Mouse (Mus musculus): ENCODE measurements around the gene Car14. TPM values are rescaled to one million over a fixed set of nuclear protein-coding genes. Genes with fewer than 3 reads are reported as not detected.
"Not testable (repeated sequence)": the region's sequence is repeated elsewhere in the genome, so short reads cannot be mapped to it uniquely, and the experiment has no call there.

The Car14 gene
- polyA plus RNA-seq, 1 experiment from 2014 or later, result 10.4 TPM

- Histone ChIP-seq H3K27me3 (ENCODE audit: insufficient read depth, low read length) (no peaks in the 10 kb centered on the region), H3K4me2 (no peak overlapping the region), H3K36me3 (ENCODE audit: insufficient read depth) (peaks cover 34% of the 10 kb centered on the region; the same call in 1 of the 2 replicates), H3K9me3 (ENCODE audit: low read depth, low read length) (no peaks in the 10 kb centered on the region), H3K4me1 (ENCODE audit: insufficient read depth) (no peaks in the 10 kb centered on the region), H3K9ac (no peak overlapping the region), H3K4me3 (ENCODE audit: low read depth, low read length) (no peak overlapping the region), H3K27ac (ENCODE audit: low read depth) (no peak overlapping the region)
- TF ChIP-seq CTCF (IDR thresholded peaks at IDR 0.05; ENCODE audit: low read depth), result peak; percentile 73
- peak; percentile 77 for ATAC-seq (ENCODE audit: insufficient read depth)
- peak; percentile 91 for DNase-seq
- WGBS, result 40% methylated on average over 2 of the region's 2 CpGs
These were observed 42.7 kb downstream of the Car14 start for GRCm38 (mm10) chr3:95861796-95862195.

GRCm38 (mm10) chr3:95861216-95861615 lies 43.3 kb downstream of the Car14 start:
- peak; percentile 52 for TF ChIP-seq CTCF (IDR thresholded peaks at IDR 0.05; ENCODE audit: low read depth)
- Histone ChIP-seq H3K9ac (no peak overlapping the region), H3K27me3 (ENCODE audit: insufficient read depth, low read length) (no peaks in the 10 kb centered on the region), H3K36me3 (ENCODE audit: insufficient read depth) (peaks cover 32% of the 10 kb centered on the region; the same call in 1 of the 2 replicates), H3K4me2 (no peak overlapping the region), H3K27ac (ENCODE audit: low read depth) (no peak overlapping the region), H3K9me3 (ENCODE audit: low read depth, low read length) (no peaks in the 10 kb centered on the region), H3K4me3 (ENCODE audit: low read depth, low read length) (no peak overlapping the region), H3K4me1 (ENCODE audit: insufficient read depth) (no peaks in the 10 kb centered on the region)
- peak; percentile 48 for DNase-seq
- 76% methylated on average over 10 of the region's 10 CpGs for WGBS
- no peak for ATAC-seq (ENCODE audit: insufficient read depth)

GRCm38 (mm10) chr3:95860323-95860722 lies 44.2 kb downstream of the Car14 start:
- no peak overlapping the region for H3K9ac ChIP-seq
- peaks cover 23% of the 10 kb centered on the region; the same call in 1 of the 2 replicates for H3K36me3 ChIP-seq (ENCODE audit: insufficient read depth)
- WGBS, result 75% methylated on average over 3 of the region's 3 CpGs
- H3K4me2 ChIP-seq, result no peak overlapping the region
- peak; percentile 23 for DNase-seq
- ATAC-seq (ENCODE audit: insufficient read depth), result no peak
- TF ChIP-seq CTCF (IDR thresholded peaks at IDR 0.05; ENCODE audit: low read depth), result peak; percentile 39
- H3K27ac ChIP-seq (ENCODE audit: low read depth), result no peak overlapping the region
- no peaks in the 10 kb centered on the region for H3K9me3 ChIP-seq (ENCODE audit: low read depth, low read length)
- no peak overlapping the region for H3K4me3 ChIP-seq (ENCODE audit: low read depth, low read length)
- no peaks in the 10 kb centered on the region for H3K4me1 ChIP-seq (ENCODE audit: insufficient read depth)
- H3K27me3 ChIP-seq (ENCODE audit: insufficient read depth, low read length), result no peaks in the 10 kb centered on the region

- not testable (repeated sequence) for H3K27me3 ChIP-seq (ENCODE audit: insufficient read depth, low read length); H3K4me1 ChIP-seq (ENCODE audit: insufficient read depth); H3K9ac ChIP-seq; H3K4me3 ChIP-seq (ENCODE audit: low read depth, low read length); DNase-seq; H3K4me2 ChIP-seq; H3K27ac ChIP-seq (ENCODE audit: low read depth); H3K9me3 ChIP-seq (ENCODE audit: low read depth, low read length); ATAC-seq (ENCODE audit: insufficient read depth)
- WGBS, result 86% methylated on average over 3 of the region's 3 CpGs
- H3K36me3 ChIP-seq (ENCODE audit: insufficient read depth), result peaks cover 12% of the 10 kb centered on the region
These were observed 46.2 kb downstream of the Car14 start for GRCm38 (mm10) chr3:95858278-95858677.

GRCm38 (mm10) chr3:95857050-95857449 lies 47.4 kb downstream of the Car14 start:
- H3K9me3 ChIP-seq (ENCODE audit: low read depth, low read length); H3K9ac ChIP-seq; H3K27me3 ChIP-seq (ENCODE audit: insufficient read depth, low read length); DNase-seq; ATAC-seq (ENCODE audit: insufficient read depth); H3K4me2 ChIP-seq; H3K4me1 ChIP-seq (ENCODE audit: insufficient read depth); H3K4me3 ChIP-seq (ENCODE audit: low read depth, low read length); H3K27ac ChIP-seq (ENCODE audit: low read depth): not testable (repeated sequence)
- WGBS, result 55% methylated on average over 1 of the region's 1 CpGs
- H3K36me3 ChIP-seq (ENCODE audit: insufficient read depth), result peaks cover 21% of the 10 kb centered on the region

GRCm38 (mm10) chr3:95856115-95856514 lies 48.4 kb downstream of the Car14 start:
- TF ChIP-seq CTCF (IDR thresholded peaks at IDR 0.05; ENCODE audit: low read depth), result no peak
- no peaks in the 10 kb centered on the region for H3K27me3 ChIP-seq (ENCODE audit: insufficient read depth, low read length)
- H3K4me2 ChIP-seq, result peak overlapping the region; percentile 73
- ATAC-seq (ENCODE audit: insufficient read depth) (peak; percentile 3; the same call in 1 of the 2 replicates), DNase-seq (peak; percentile 55)
- peak overlapping the region; percentile 82 for H3K27ac ChIP-seq (ENCODE audit: low read depth)
- WGBS, result 24% methylated on average over 7 of the region's 7 CpGs
- no peaks in the 10 kb centered on the region; the same call in 1 of the 2 replicates for H3K4me1 ChIP-seq (ENCODE audit: insufficient read depth)
- H3K9me3 ChIP-seq (ENCODE audit: low read depth, low read length), result no peaks in the 10 kb centered on the region
- peak overlapping the region; percentile 70 for H3K9ac ChIP-seq
- H3K36me3 ChIP-seq (ENCODE audit: insufficient read depth), result peaks cover 25% of the 10 kb centered on the region
- H3K4me3 ChIP-seq (ENCODE audit: low read depth, low read length), result peak overlapping the region; percentile 80

GRCm38 (mm10) chr3:95855502-95856089 lies 48.9 kb downstream of the Car14 start, which contains the start of gene Prpf3:
Prpf3 (minus strand) TSS chr3:95855885.
- Histone ChIP-seq H3K9ac (peak within 1 kb of the TSS; percentile 70), H3K4me1 (ENCODE audit: insufficient read depth) (no peaks in the 10 kb centered on the region; the same call in 1 of the 2 replicates), H3K36me3 (ENCODE audit: insufficient read depth) (peaks cover 31% of the 10 kb centered on the region), H3K27ac (ENCODE audit: low read depth) (peak within 1 kb of the TSS; percentile 82), H3K27me3 (ENCODE audit: insufficient read depth, low read length) (no peaks in the 10 kb centered on the region), H3K4me2 (peak within 1 kb of the TSS; percentile 73), H3K4me3 (ENCODE audit: low read depth, low read length) (peak within 1 kb of the TSS; percentile 80), H3K9me3 (ENCODE audit: low read depth, low read length) (no peaks in the 10 kb centered on the region)
- WGBS, result under 1% methylated on average over 56 of the region's 56 CpGs
- TF ChIP-seq CTCF (IDR thresholded peaks at IDR 0.05; ENCODE audit: low read depth), result no peak
- peak; percentile 99 for ATAC-seq (ENCODE audit: insufficient read depth)
- DNase-seq, result peak; percentile 97

Data from lung, embryonic 14.5 days (tissue).